Mouse (Mus musculus) MEL (cell line): Measurements from ENCODE around the gene Dnajb5.

Experiments used
- CHD2 ChIP-seq: IDR thresholded peaks from 2 replicates; pipeline ENCODE4 v1.6.1; 2011; ENCODE audit warnings: low read length, improper control_type of control experiment
- CTCF ChIP-seq, 3 experiments: IDR thresholded peaks in 2 of 3; conservative IDR thresholded peaks in 1 of 3; 2 replicates each; pipeline ENCODE4 v1.5.1; 2011 to 2012; ENCODE audit warnings: low read length in 3 of 3, low read depth in 2 of 3, mild to moderate bottlenecking in 2 of 3, improper control_type of control experiment in 1 of 3, inconsistent platforms in 1 of 3, mixed read lengths in 1 of 3, moderate library complexity in 1 of 3; ENCODE audit not compliant: control insufficient read depth in 1 of 3, insufficient read depth in 1 of 3, poor library complexity in 1 of 3, severe bottlenecking in 1 of 3
- EP300 ChIP-seq, 2 experiments: IDR thresholded peaks; 2 replicates each; pipeline ENCODE4 v1.6.1; 2011; ENCODE audit warnings: improper control_type of control experiment in 2 of 2, low read length in 2 of 2, low read depth in 1 of 2, mild to moderate bottlenecking in 1 of 2
- MAFK ChIP-seq: IDR thresholded peaks from 2 replicates; pipeline ENCODE4 v1.6.1; 2011; ENCODE audit warnings: low read depth, mild to moderate bottlenecking, low read length, improper control_type of control experiment, borderline replicate concordance
- MYB ChIP-seq: IDR thresholded peaks from 2 replicates; pipeline ENCODE4 v1.6.1; 2011; ENCODE audit warnings: mild to moderate bottlenecking, low read depth, low read length, improper control_type of control experiment
- NELFE ChIP-seq: IDR thresholded peaks from 2 replicates; pipeline ENCODE4 v1.6.1; 2011; ENCODE audit warnings: low read depth, low read length, improper control_type of control experiment
- POLR2A ChIP-seq, 2 experiments: IDR thresholded peaks; 2 replicates each; pipeline ENCODE4 v1.6.1; 2011 to 2012; ENCODE audit warnings: low read length in 2 of 2, mild to moderate bottlenecking in 2 of 2, control low read depth in 1 of 2, improper control_type of control experiment in 1 of 2, low read depth in 1 of 2, moderate library complexity in 1 of 2; ENCODE audit not compliant: control insufficient read depth in 1 of 2, insufficient read depth in 1 of 2, poor library complexity in 1 of 2
- RAD21 ChIP-seq: IDR thresholded peaks from 2 replicates; pipeline ENCODE4 v1.6.1; 2011; ENCODE audit warnings: mild to moderate bottlenecking, low read depth, low read length, improper control_type of control experiment
- ZMIZ1 ChIP-seq: IDR thresholded peaks from 2 replicates; pipeline ENCODE4 v1.6.1; 2012; ENCODE audit warnings: low read depth, mild to moderate bottlenecking, inconsistent platforms, low read length, improper control_type of control experiment, moderate library complexity

- no peak for TF ChIP-seq MYB
- no peak for TF ChIP-seq POLR2A (IDR thresholded peaks at IDR 0.05; ENCODE audit: control insufficient read depth in 1 of 2, insufficient read depth in 1 of 2, low read depth in 1 of 2, low read length in 2 of 2, poor library complexity in 1 of 2)
- TF ChIP-seq NELFE: no peak
- TF ChIP-seq CTCF (IDR thresholded peaks at IDR 0.05 in 2 of 3, conservative IDR thresholded peaks at IDR 0.05 in 1 of 3; ENCODE audit: control insufficient read depth in 1 of 3, insufficient read depth in 1 of 3, low read depth in 2 of 3, low read length in 3 of 3, poor library complexity in 1 of 3, severe bottlenecking in 1 of 3): no peak
- no peak for TF ChIP-seq MAFK
- no peak for TF ChIP-seq EP300 (IDR thresholded peaks at IDR 0.05; ENCODE audit: low read depth in 1 of 2, low read length in 2 of 2)
- TF ChIP-seq RAD21: no peak
- TF ChIP-seq ZMIZ1: no peak
- TF ChIP-seq CHD2: no peak
Observed at GRCm38 (mm10) chr4:42916617-42917401, 32.8 kb upstream of the Dnajb5 start, which contains the start of gene Phf24.
